Mouse (Mus musculus): Measurements from ENCODE around the gene Fiz1. TPM values are rescaled to one million over a fixed set of nuclear protein-coding genes. Genes with fewer than 3 reads are reported as not detected.

Gene Fiz1
- polyA plus RNA-seq, 1 experiment from 2014 or later: 15.6 TPM

- peak within 1 kb of the TSS; percentile 56 for H3K4me3 ChIP-seq (replicated peaks)
- ATAC-seq (ENCODE audit: insufficient read depth): peak; percentile 73
- 6% methylated on average over 16 of the region's 26 CpGs for WGBS (ENCODE audit: insufficient replicate concordance)
- no peak within 1 kb of the TSS for H3K27ac ChIP-seq (replicated peaks)
- no peaks in the 10 kb centered on the region; the same call in 1 of the 2 replicates for H3K36me3 ChIP-seq (replicated peaks)
- peak within 1 kb of the TSS; percentile 60 for H3K4me2 ChIP-seq
- no peaks in the 10 kb centered on the region for H3K4me1 ChIP-seq (replicated peaks)
- H3K9ac ChIP-seq: peak within 1 kb of the TSS; percentile 36; the same call in 1 of the 2 replicates
- H3K9me3 ChIP-seq (replicated peaks): no peaks in the 10 kb centered on the region
- H3K27me3 ChIP-seq: peaks cover 39% of the 10 kb centered on the region
Observed at GRCm38 (mm10) chr7:4996003-4996895, 18.2 kb downstream of the Fiz1 start, which contains the start of gene Zfp579. TSS of gene Zfp579 (minus strand) at chr7:4996158.

GRCm38 (mm10) chr7:4995268-4996002, 19.1 kb downstream of the Fiz1 start:
- Histone ChIP-seq H3K27ac (replicated peaks) (no peak overlapping the region), H3K9ac (peak overlapping the region; percentile 36; the same call in 1 of the 2 replicates), H3K4me3 (replicated peaks) (peak overlapping the region; percentile 56), H3K27me3 (peaks cover 39% of the 10 kb centered on the region), H3K4me2 (peak overlapping the region; percentile 60), H3K9me3 (replicated peaks) (no peaks in the 10 kb centered on the region), H3K4me1 (replicated peaks) (no peaks in the 10 kb centered on the region), H3K36me3 (replicated peaks) (no peaks in the 10 kb centered on the region; the same call in 1 of the 2 replicates)
- 7% methylated on average over 19 of the region's 19 CpGs for WGBS (ENCODE audit: insufficient replicate concordance)
- no peak for ATAC-seq (ENCODE audit: insufficient read depth)

GRCm38 (mm10) chr7:4993999-4994788, 20.3 kb downstream of the Fiz1 start:
- Histone ChIP-seq H3K4me3 (replicated peaks) (no peak overlapping the region), H3K9me3 (replicated peaks) (no peaks in the 10 kb centered on the region), H3K36me3 (replicated peaks) (no peaks in the 10 kb centered on the region; the same call in 1 of the 2 replicates), H3K27ac (replicated peaks) (no peak overlapping the region), H3K9ac (no peak overlapping the region), H3K4me1 (replicated peaks) (no peaks in the 10 kb centered on the region), H3K27me3 (peaks cover 39% of the 10 kb centered on the region), H3K4me2 (no peak overlapping the region)
- no peak for ATAC-seq (ENCODE audit: insufficient read depth)
- 53% methylated on average over 59 of the region's 59 CpGs for WGBS (ENCODE audit: insufficient replicate concordance)

- no peaks in the 10 kb centered on the region; the same call in 1 of the 2 replicates for H3K36me3 ChIP-seq (replicated peaks)
- 51% methylated on average over 55 of the region's 55 CpGs for WGBS (ENCODE audit: insufficient replicate concordance)
- no peak for ATAC-seq (ENCODE audit: insufficient read depth)
Observed at GRCm38 (mm10) chr7:4993347-4993998, 21.0 kb downstream of the Fiz1 start.

GRCm38 (mm10) chr7:4988250-4988649, 26.2 kb downstream of the Fiz1 start:
- no peaks in the 10 kb centered on the region for H3K9me3 ChIP-seq (replicated peaks)
- H3K27ac ChIP-seq (replicated peaks): no peak overlapping the region
- no peak for ATAC-seq (ENCODE audit: insufficient read depth)
- no peak overlapping the region for H3K4me2 ChIP-seq
- H3K4me1 ChIP-seq (replicated peaks): no peaks in the 10 kb centered on the region
- H3K9ac ChIP-seq: no peak overlapping the region
- H3K36me3 ChIP-seq (replicated peaks): no peaks in the 10 kb centered on the region; the same call in 1 of the 2 replicates
- no peak overlapping the region for H3K4me3 ChIP-seq (replicated peaks)
- 23% methylated on average over 2 of the region's 2 CpGs for WGBS (ENCODE audit: insufficient replicate concordance)
- H3K27me3 ChIP-seq: peaks cover 6% of the 10 kb centered on the region

More at GRCm38 (mm10) chr7:4993347-4993998, 21.0 kb downstream of the Fiz1 start:
- Histone ChIP-seq H3K9me3 (replicated peaks) (no peaks in the 10 kb centered on the region), H3K9ac (no peak overlapping the region), H3K4me1 (replicated peaks) (no peaks in the 10 kb centered on the region), H3K27me3 (peaks cover 39% of the 10 kb centered on the region), H3K27ac (replicated peaks) (no peak overlapping the region), H3K4me2 (no peak overlapping the region), H3K4me3 (replicated peaks) (no peak overlapping the region)

GRCm38 (mm10) chr7:4976832-4977231, 37.7 kb downstream of the Fiz1 start:
- no peaks in the 10 kb centered on the region for H3K36me3 ChIP-seq (replicated peaks)
- 72% methylated on average over 7 of the region's 7 CpGs for WGBS (ENCODE audit: insufficient replicate concordance)
- no peaks in the 10 kb centered on the region for H3K4me1 ChIP-seq (replicated peaks)
- no peak overlapping the region for H3K9ac ChIP-seq
- H3K4me3 ChIP-seq (replicated peaks): no peak overlapping the region
- H3K27ac ChIP-seq (replicated peaks): no peak overlapping the region
- no peak for ATAC-seq (ENCODE audit: insufficient read depth)
- no peak overlapping the region for H3K4me2 ChIP-seq
- H3K9me3 ChIP-seq (replicated peaks): no peaks in the 10 kb centered on the region
- no peaks in the 10 kb centered on the region for H3K27me3 ChIP-seq

- H3K27me3 ChIP-seq: no peaks in the 10 kb centered on the region
- no peak overlapping the region for H3K27ac ChIP-seq (replicated peaks)
- ATAC-seq (ENCODE audit: insufficient read depth): no peak
- no peak overlapping the region for H3K4me2 ChIP-seq
- no peaks in the 10 kb centered on the region for H3K4me1 ChIP-seq (replicated peaks)
- no peaks in the 10 kb centered on the region for H3K36me3 ChIP-seq (replicated peaks)
- no peak overlapping the region for H3K9ac ChIP-seq
- H3K4me3 ChIP-seq (replicated peaks): no peak overlapping the region
- 31% methylated on average over 4 of the region's 4 CpGs for WGBS (ENCODE audit: insufficient replicate concordance)
- no peaks in the 10 kb centered on the region for H3K9me3 ChIP-seq (replicated peaks)
Observed at GRCm38 (mm10) chr7:4975455-4975854, 39.0 kb downstream of the Fiz1 start.

GRCm38 (mm10) chr7:4972321-4973047, 42.0 kb downstream of the Fiz1 start:
- Histone ChIP-seq H3K27ac (replicated peaks) (no peak overlapping the region), H3K9ac (no peak overlapping the region), H3K4me2 (no peak overlapping the region), H3K4me3 (replicated peaks) (no peak overlapping the region), H3K36me3 (replicated peaks) (no peaks in the 10 kb centered on the region), H3K9me3 (replicated peaks) (no peaks in the 10 kb centered on the region), H3K27me3 (no peaks in the 10 kb centered on the region), H3K4me1 (replicated peaks) (no peaks in the 10 kb centered on the region)
- no peak for ATAC-seq (ENCODE audit: insufficient read depth)
- WGBS (ENCODE audit: insufficient replicate concordance): 43% methylated on average over 18 of the region's 18 CpGs

- H3K9ac ChIP-seq: no peak overlapping the region
- no peak overlapping the region for H3K4me2 ChIP-seq
- no peak for ATAC-seq (ENCODE audit: insufficient read depth)
- H3K9me3 ChIP-seq (replicated peaks): no peaks in the 10 kb centered on the region
- H3K4me1 ChIP-seq (replicated peaks): no peaks in the 10 kb centered on the region
- H3K36me3 ChIP-seq (replicated peaks): no peaks in the 10 kb centered on the region
- H3K4me3 ChIP-seq (replicated peaks): no peak overlapping the region
- no peak overlapping the region for H3K27ac ChIP-seq (replicated peaks)
- WGBS (ENCODE audit: insufficient replicate concordance): 20% methylated on average over 7 of the region's 7 CpGs
- H3K27me3 ChIP-seq: no peaks in the 10 kb centered on the region
Observed at GRCm38 (mm10) chr7:4971710-4972109, 42.8 kb downstream of the Fiz1 start.

GRCm38 (mm10) chr7:4971068-4971467, 43.4 kb downstream of the Fiz1 start, which contains the start of gene Sbk3:
TSS of gene Sbk3 (minus strand) at chr7:4971168.
- H3K4me3 ChIP-seq (replicated peaks): no peak within 1 kb of the TSS
- no peak within 1 kb of the TSS for H3K27ac ChIP-seq (replicated peaks)
- no peak for ATAC-seq (ENCODE audit: insufficient read depth)
- 23% methylated on average over 6 of the region's 6 CpGs for WGBS (ENCODE audit: insufficient replicate concordance)
- no peaks in the 10 kb centered on the region for H3K4me1 ChIP-seq (replicated peaks)
- no peaks in the 10 kb centered on the region for H3K9me3 ChIP-seq (replicated peaks)
- no peaks in the 10 kb centered on the region for H3K36me3 ChIP-seq (replicated peaks)
- H3K4me2 ChIP-seq: no peak within 1 kb of the TSS
- no peak within 1 kb of the TSS for H3K9ac ChIP-seq
- no peaks in the 10 kb centered on the region for H3K27me3 ChIP-seq

Measured in liver, embryonic 15.5 days (tissue).